Mouse (Mus musculus): Measurements from ENCODE around the gene Amfr. TPM values are rescaled to one million over a fixed set of nuclear protein-coding genes. Genes with fewer than 3 reads are reported as not detected.

The Amfr gene
- total and polyA plus RNA-seq, 3 experiments: 86.7 to 126 (median 102) TPM

GRCm38 (mm10) chr8:93973831-93974375 lies 38.7 kb downstream of the Amfr start:
- H3K27me3 ChIP-seq (replicated peaks): no peaks in the 10 kb centered on the region
- no peak for DNase-seq (ENCODE audit: extremely low read depth)
- no peak overlapping the region for H3K27ac ChIP-seq (ENCODE audit: insufficient read depth, low read depth)
- no peak overlapping the region for H3K4me3 ChIP-seq (replicated peaks in 1 of 3; ENCODE audit: low read depth in 2 of 3, low read length in 2 of 3, poor library complexity in 1 of 3)
- no peaks in the 10 kb centered on the region for H3K79me2 ChIP-seq (replicated peaks; ENCODE audit: control insufficient read depth, extremely low read depth, insufficient read depth, poor library complexity, severe bottlenecking)
- H3K4me1 ChIP-seq (ENCODE audit: control insufficient read depth in 1 of 2, insufficient read depth in 2 of 2): no peaks in the 10 kb centered on the region
- in situ Hi-C loops (cut with MboI; ENCODE audit: low pct_ligation_motif_present, low pct_unique_long_range_greater_than_20kb, low sequenced_read_pairs) (no loop called here), dilution Hi-C loops (cut with MboI; ENCODE audit: extremely low pct_ligation_motif_present, extremely low pct_unique_long_range_greater_than_20kb, low sequenced_read_pairs) (no loop called here)
- H3K36me3 ChIP-seq (replicated peaks in 1 of 2; ENCODE audit: control insufficient read depth in 1 of 2, insufficient read depth in 1 of 2, low read length in 1 of 2): peaks cover 66 to 87% of the 10 kb centered on the region in 2 experiments
- H3K9ac ChIP-seq (ENCODE audit: insufficient read depth, low read depth): no peak overlapping the region
- no peak overlapping the region for H3K4me2 ChIP-seq (ENCODE audit: insufficient read depth, low read depth, poor library complexity, severe bottlenecking)
- TF ChIP-seq PAX5 (IDR thresholded peaks at IDR 0.05; ENCODE audit: low read length) (no peak), ELF1 (IDR thresholded peaks at IDR 0.05; ENCODE audit: low read depth, low read length) (no peak), JUND (conservative IDR thresholded peaks at IDR 0.05; ENCODE audit: low read depth, low read length) (no peak), CTCF (conservative IDR thresholded peaks at IDR 0.05 in 1 of 2, IDR thresholded peaks at IDR 0.05 in 1 of 2; ENCODE audit: low read depth in 2 of 2, low read length in 2 of 2) (no peak), MAFK (IDR thresholded peaks at IDR 0.05; ENCODE audit: insufficient replicate concordance, low read length) (no peak)
- H3K9me3 ChIP-seq (replicated peaks; ENCODE audit: low read length): peaks cover 2% of the 10 kb centered on the region

- DNase-seq (ENCODE audit: extremely low read depth): no peak
- peaks cover 2% of the 10 kb centered on the region for H3K9me3 ChIP-seq (replicated peaks; ENCODE audit: low read length)
- no peak overlapping the region for H3K4me2 ChIP-seq (ENCODE audit: insufficient read depth, low read depth, poor library complexity, severe bottlenecking)
- H3K27ac ChIP-seq (ENCODE audit: insufficient read depth, low read depth): no peak overlapping the region
- no peak overlapping the region for H3K9ac ChIP-seq (ENCODE audit: insufficient read depth, low read depth)
- H3K79me2 ChIP-seq (replicated peaks; ENCODE audit: control insufficient read depth, extremely low read depth, insufficient read depth, poor library complexity, severe bottlenecking): no peaks in the 10 kb centered on the region
- dilution Hi-C loops (cut with MboI; ENCODE audit: extremely low pct_ligation_motif_present, extremely low pct_unique_long_range_greater_than_20kb, low sequenced_read_pairs): no loop called here
- in situ Hi-C loops (cut with MboI; ENCODE audit: low pct_ligation_motif_present, low pct_unique_long_range_greater_than_20kb, low sequenced_read_pairs): no loop called here
- peaks cover 58 to 83% of the 10 kb centered on the region in 2 experiments for H3K36me3 ChIP-seq (replicated peaks in 1 of 2; ENCODE audit: control insufficient read depth in 1 of 2, insufficient read depth in 1 of 2, low read length in 1 of 2)
- no peaks in the 10 kb centered on the region for H3K27me3 ChIP-seq (replicated peaks)
- no peaks in the 10 kb centered on the region for H3K4me1 ChIP-seq (ENCODE audit: control insufficient read depth in 1 of 2, insufficient read depth in 2 of 2)
- no peak for TF ChIP-seq E2F4 (IDR thresholded peaks at IDR 0.05; ENCODE audit: insufficient replicate concordance, low read depth, low read length)
- no peak for TF ChIP-seq BHLHE40 (IDR thresholded peaks at IDR 0.05; ENCODE audit: low read depth, low read length)
- H3K4me3 ChIP-seq (replicated peaks in 1 of 3; ENCODE audit: low read depth in 2 of 3, low read length in 2 of 3, poor library complexity in 1 of 3): no peak overlapping the region
These were observed 39.5 kb downstream of the Amfr start for GRCm38 (mm10) chr8:93972971-93973734.

GRCm38 (mm10) chr8:93972211-93972610 lies 40.4 kb downstream of the Amfr start:
- Histone ChIP-seq H3K9me3 (replicated peaks; ENCODE audit: low read length) (no peaks in the 10 kb centered on the region), H3K27ac (ENCODE audit: insufficient read depth, low read depth) (no peak overlapping the region), H3K79me2 (replicated peaks; ENCODE audit: control insufficient read depth, extremely low read depth, insufficient read depth, poor library complexity, severe bottlenecking) (no peaks in the 10 kb centered on the region), H3K9ac (ENCODE audit: insufficient read depth, low read depth) (no peak overlapping the region), H3K4me2 (ENCODE audit: insufficient read depth, low read depth, poor library complexity, severe bottlenecking) (no peak overlapping the region), H3K4me1 (ENCODE audit: control insufficient read depth in 1 of 2, insufficient read depth in 2 of 2) (peaks cover 0 to 4% of the 10 kb centered on the region in 2 experiments; a peak in 1 of 4 replicates), H3K27me3 (replicated peaks) (no peaks in the 10 kb centered on the region), H3K4me3 (replicated peaks in 1 of 3; ENCODE audit: low read depth in 2 of 3, low read length in 2 of 3, poor library complexity in 1 of 3) (no peak overlapping the region), H3K36me3 (replicated peaks in 1 of 2; ENCODE audit: control insufficient read depth in 1 of 2, insufficient read depth in 1 of 2, low read length in 1 of 2) (peaks cover 53 to 77% of the 10 kb centered on the region in 2 experiments)
- DNase-seq (ENCODE audit: extremely low read depth): no peak
- dilution Hi-C loops (cut with MboI; ENCODE audit: extremely low pct_ligation_motif_present, extremely low pct_unique_long_range_greater_than_20kb, low sequenced_read_pairs): no loop called here
- in situ Hi-C loops (cut with MboI; ENCODE audit: low pct_ligation_motif_present, low pct_unique_long_range_greater_than_20kb, low sequenced_read_pairs): no loop called here
- no peak for TF ChIP-seq ZMIZ1 (IDR thresholded peaks at IDR 0.05; ENCODE audit: low read depth, low read length)
- no peak for TF ChIP-seq TBP (conservative IDR thresholded peaks at IDR 0.05; ENCODE audit: low read depth, low read length)
- TF ChIP-seq MYC (IDR thresholded peaks at IDR 0.05; ENCODE audit: low read depth, low read length): no peak
- no peak for TF ChIP-seq ETS1 (conservative IDR thresholded peaks at IDR 0.05; ENCODE audit: low read depth, low read length)
- TF ChIP-seq CHD1 (IDR thresholded peaks at IDR 0.05; ENCODE audit: low read depth, low read length): no peak
- TF ChIP-seq USF2 (conservative IDR thresholded peaks at IDR 0.05; ENCODE audit: low read depth, low read length): no peak
- TF ChIP-seq TCF12 (IDR thresholded peaks at IDR 0.05; ENCODE audit: low read depth, low read length): no peak
- TF ChIP-seq KAT2A (IDR thresholded peaks at IDR 0.05; ENCODE audit: insufficient replicate concordance, low read length): no peak
- TF ChIP-seq UBTF (IDR thresholded peaks at IDR 0.05; ENCODE audit: low read depth, low read length): no peak
- no peak for TF ChIP-seq GABPA (IDR thresholded peaks at IDR 0.05; ENCODE audit: insufficient replicate concordance, low read depth, low read length)
- TF ChIP-seq POLR2AphosphoS2 (IDR thresholded peaks at IDR 0.05; ENCODE audit: low read depth, low read length): no peak
- no peak for TF ChIP-seq CHD2 (IDR thresholded peaks at IDR 0.05; ENCODE audit: low read length)
- no peak for TF ChIP-seq ZC3H11A (IDR thresholded peaks at IDR 0.05; ENCODE audit: low read depth, low read length)
- no peak for TF ChIP-seq JUN (IDR thresholded peaks at IDR 0.05; ENCODE audit: insufficient read depth, low read depth, low read length)
- no peak for TF ChIP-seq SIN3A (IDR thresholded peaks at IDR 0.05; ENCODE audit: low read length)
- no peak for TF ChIP-seq MAZ (IDR thresholded peaks at IDR 0.05; ENCODE audit: low read depth, low read length)
- no peak for TF ChIP-seq ELF1 (IDR thresholded peaks at IDR 0.05; ENCODE audit: low read depth, low read length)
- TF ChIP-seq E2F4 (IDR thresholded peaks at IDR 0.05; ENCODE audit: insufficient replicate concordance, low read depth, low read length): no peak
- TF ChIP-seq IRF4 (IDR thresholded peaks at IDR 0.05; ENCODE audit: low read depth, low read length): no peak
